Mouse (Mus musculus): ENCODE data around the gene Dlec1.

DNA sequence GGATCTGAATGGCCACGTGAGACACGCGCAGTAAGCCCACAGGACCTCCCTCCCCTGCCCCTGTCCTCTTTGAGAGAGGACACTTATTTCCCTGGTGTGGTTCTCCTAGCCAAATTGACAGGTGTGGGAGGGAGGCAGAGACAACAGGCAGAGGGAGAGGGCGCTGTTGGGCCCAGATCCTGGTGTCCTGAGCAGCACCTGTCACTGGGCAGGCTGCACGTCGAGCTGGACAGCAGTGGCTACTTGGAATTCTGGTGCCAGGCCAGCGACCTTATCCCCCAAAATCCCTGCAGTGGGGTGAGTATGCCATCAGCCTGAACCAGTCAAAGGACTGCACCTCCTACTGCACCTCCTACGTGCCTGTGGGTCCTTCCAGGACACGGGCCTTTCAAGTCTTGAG is 41.1 kb downstream of the Dlec1 start:
- peak; percentile 54 for TF ChIP-seq CTCF (IDR thresholded peaks at IDR 0.05; ENCODE audit: low read depth, low read length)
- TF ChIP-seq EP300 (IDR thresholded peaks at IDR 0.05; ENCODE audit: insufficient read depth, low read depth, low read length), result no peak
- TF ChIP-seq POLR2A (IDR thresholded peaks at IDR 0.05; ENCODE audit: insufficient read depth, low read length), result no peak

All from ES-Bruce4 (cell line).